Mouse (Mus musculus): ENCODE results near the gene Nup93.
A peak's percentile ranks its signal among the peaks of the same experiment; 100 is the strongest.

Gene Nup93

GRCm38 (mm10) chr8:94365410-94365981 lies 151.1 kb downstream of the Nup93 start:
- DNase-seq: peak; percentile 70 to 72
